17 mouse cellular contexts compared by ENCODE assay signal in the genomic region with DNA sequence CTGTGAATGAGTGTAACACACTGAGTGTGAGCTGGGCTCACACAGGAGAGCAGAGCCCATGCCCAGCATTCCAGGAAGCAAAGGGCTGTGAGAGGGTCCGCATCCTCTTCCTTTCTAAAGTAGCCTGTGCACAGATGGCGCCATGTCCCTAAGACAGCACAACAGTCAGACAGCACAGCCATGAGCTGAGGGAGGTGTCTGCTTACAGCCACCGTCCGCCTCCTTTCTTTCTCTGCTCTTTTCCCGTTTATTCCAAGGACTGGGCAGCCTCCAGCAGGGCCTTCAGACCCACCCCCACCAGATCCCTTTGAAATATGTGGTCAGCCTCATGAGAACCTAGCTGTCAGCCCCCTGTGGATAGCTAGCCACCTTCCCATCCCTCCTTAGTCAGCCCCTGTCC. TPM values are rescaled to one million over a fixed set of nuclear protein-coding genes. Genes with fewer than 3 reads are reported as not detected.
"Had no signal": no experiment of that assay in that cellular context is flagged by ENCODE, and none has a peak within 500 bp of the region (broad histone marks: within the 10 kb centered on the region; RNA-seq: fewer than 3 reads in every experiment).

No protein-coding gene starts in this region.

- H3K4me3 ChIP-seq: lung, embryonic 15.5 days; megakaryocyte, embryonic 14.5 days; midbrain, embryonic 13.5 days; midbrain, embryonic 15.5 days; neural tube, embryonic 12.5 days; stomach, embryonic 15.5 days had no signal

- H3K4me2 ChIP-seq: lung, embryonic 15.5 days; midbrain, embryonic 11.5 days; midbrain, embryonic 13.5 days; midbrain, embryonic 15.5 days; neural tube, embryonic 12.5 days; stomach, embryonic 15.5 days had no signal

- ATAC-seq: lung, postnatal 0 days; midbrain, embryonic 13.5 days; midbrain, embryonic 15.5 days had no signal

- H3K27ac ChIP-seq: lung, embryonic 15.5 days; macrophage; midbrain, embryonic 13.5 days; midbrain, embryonic 15.5 days; neural tube, embryonic 12.5 days; stomach, embryonic 15.5 days; stomach, postnatal 0 days had no signal

- DNase-seq: lung, adult 2 months; lung, postnatal 14 days; lung, postnatal 36 days; right cerebral cortex, postnatal 14 days; thymus, adult 2 months; thymus, postnatal 25 days; thymus, postnatal 4 days had no signal

- H3K9ac ChIP-seq: lung, embryonic 15.5 days; midbrain, embryonic 13.5 days; midbrain, embryonic 15.5 days; neural tube, embryonic 12.5 days; stomach, embryonic 15.5 days had no signal

- H3K9me3 ChIP-seq: lung, embryonic 15.5 days; megakaryocyte, embryonic 14.5 days; midbrain, embryonic 13.5 days; midbrain, embryonic 15.5 days; neural tube, embryonic 12.5 days; stomach, embryonic 15.5 days had no signal

- H3K4me1 ChIP-seq: lung, embryonic 15.5 days; midbrain, embryonic 15.5 days; neural tube, embryonic 12.5 days; stomach, embryonic 15.5 days had no signal

RNA-seq across cellular contexts. Expression of a gene that starts 5.7 kb away (rescaled TPM):
- polyA plus RNA-seq: macrophage had no signal
